Mouse (Mus musculus) heart, postnatal 0 days (tissue): ENCODE results near the gene 9530003J23Rik. TPM values are rescaled to one million over a fixed set of nuclear protein-coding genes. Genes with fewer than 3 reads are reported as not detected.
A peak's percentile ranks its signal among the peaks of the same experiment; 100 is the strongest.
"Not testable (repeated sequence)": the region's sequence is repeated elsewhere in the genome, so short reads cannot be mapped to it uniquely, and the experiment has no call there.

ENCODE experiments used
- ATAC-seq: fragments of 200-750 bp; cut with Nextera tagmentation; 2 replicates; pipeline ENCODE4 v1.8.0; 2017; ENCODE audit warnings: low read depth, moderate number of reproducible peaks, moderate library complexity; ENCODE audit not compliant: insufficient read depth
- DNase-seq: peaks from one replicate; pipeline ENCODE4 v3.0.0-alpha.2; 2016; ENCODE audit warnings: low spot score
- H3K27ac ChIP-seq: fragments of 300-500 bp; sonication (generic); 2 replicates; pipeline ENCODE4 v1.5.1; 2014; ENCODE audit warnings: low read depth, mild to moderate bottlenecking
- H3K27me3 ChIP-seq: fragments of 300-500 bp; sonication (generic); 2 replicates; pipeline ENCODE4 v1.6.1; 2014; ENCODE audit warnings: low read length, mixed read lengths; ENCODE audit not compliant: control insufficient read depth, insufficient read depth
- H3K36me3 ChIP-seq: fragments of 300-500 bp; sonication (generic); replicated peaks from 2 replicates; pipeline ENCODE4 v1.6.1; 2014; ENCODE audit warnings: low read length, mixed read lengths; ENCODE audit not compliant: control insufficient read depth, insufficient read depth
- H3K4me1 ChIP-seq: fragments of 300-500 bp; sonication (generic); 2 replicates; pipeline ENCODE4 v1.6.1; 2014; ENCODE audit warnings: antibody characterized with exemption; ENCODE audit not compliant: control insufficient read depth, insufficient read depth
- H3K4me2 ChIP-seq: fragments of 300-500 bp; sonication (generic); 2 replicates; pipeline ENCODE4 v1.6.1; 2014; ENCODE audit warnings: low read depth, mild to moderate bottlenecking, low read length, moderate library complexity
- H3K4me3 ChIP-seq: fragments of 300-500 bp; sonication (generic); 2 replicates; pipeline ENCODE4 v1.5.1; 2014; ENCODE audit warnings: low read depth, low read length
- H3K9ac ChIP-seq: fragments of 300-500 bp; sonication (generic); replicated peaks from 2 replicates; pipeline ENCODE4 v1.6.1; 2014; ENCODE audit warnings: low read depth, low read length, mixed read lengths
- H3K9me3 ChIP-seq: fragments of 300-500 bp; sonication (generic); replicated peaks from 2 replicates; pipeline ENCODE4 v1.6.1; 2016; ENCODE audit warnings: low read length; ENCODE audit not compliant: control insufficient read depth
- CTCF ChIP-seq: IDR thresholded peaks from 2 replicates; pipeline ENCODE4 v1.5.1; 2016; ENCODE audit warnings: antibody characterized with exemption, control low read depth, low read depth
- EP300 ChIP-seq: IDR thresholded peaks from 2 replicates; pipeline ENCODE4 v1.6.1; 2016; ENCODE audit warnings: antibody characterized with exemption, low read depth
- WGBS: fragments of 180-500 bp; shearing (Covaris S2); extraction: QIAGEN DNeasy Blood & Tissue Kit; methylation state at CpG from one replicate; pipeline ENCODE4 v1.1.7; 2014; 5-methylcytosine and 5-hydroxymethylcytosine counted together
- polyA plus RNA-seq: library from polyadenylated mRNA; unstranded; fragments of >200 nt; fragmentation: Nextera tagmentation; extraction: Ambion mirVana; gene quantifications from 2 replicates; pipeline ENCODE4 v1.2.1, GENCODE M21; 2015
- total RNA-seq: library from RNA; depleted of rRNA; stranded (reverse); fragments of >200 nt; gene quantifications from 2 replicates; pipeline ENCODE4 v1.2.3, GENCODE M21; 2014; ENCODE audit warnings: low replicate concordance

The 9530003J23Rik gene
- total and polyA plus RNA-seq, 2 experiments from 2014 or later, result not detected

DNA sequence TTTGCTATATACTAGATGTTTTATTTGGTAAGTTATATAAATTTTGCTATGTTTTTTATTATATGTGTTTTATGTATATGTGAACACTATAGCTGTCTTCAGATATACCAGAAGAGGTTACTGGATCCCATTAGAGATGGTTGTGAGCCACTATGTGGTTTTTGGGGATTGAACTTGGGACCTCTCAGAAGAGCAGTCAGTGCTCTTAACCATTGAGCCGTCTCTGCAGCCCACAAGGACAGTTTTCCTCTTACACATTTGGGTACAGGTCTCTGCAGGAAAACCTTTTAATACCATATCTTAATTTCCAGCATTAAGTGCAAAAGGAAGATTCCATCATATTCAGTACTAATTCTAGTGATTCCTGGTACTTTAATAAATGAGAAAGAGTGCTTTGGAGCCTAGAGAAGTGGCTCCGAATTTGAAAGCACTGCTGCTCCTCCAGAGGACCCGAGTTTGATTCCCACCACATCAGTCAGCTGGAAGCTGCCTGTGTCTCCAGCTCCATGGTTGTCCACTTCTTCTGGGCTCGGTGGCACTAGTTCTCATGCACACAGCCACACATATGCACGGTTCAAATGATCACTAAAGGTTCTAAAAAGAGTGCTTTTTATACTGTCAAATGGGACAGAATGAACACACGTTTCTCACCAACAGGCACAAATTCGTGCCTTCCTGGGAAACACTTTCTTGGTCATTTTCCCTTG is 45.5 kb upstream of the 9530003J23Rik start:
- H3K9ac ChIP-seq, result no peak overlapping the region
- H3K27ac ChIP-seq, result no peak overlapping the region
- H3K4me3 ChIP-seq, result no peak overlapping the region
- H3K36me3 ChIP-seq, result no peaks in the 10 kb centered on the region
- no peak for ATAC-seq
- no peak for DNase-seq
- H3K4me1 ChIP-seq, result no peaks in the 10 kb centered on the region
- no peaks in the 10 kb centered on the region for H3K27me3 ChIP-seq
- no peak for TF ChIP-seq CTCF
- TF ChIP-seq EP300, result no peak
- H3K9me3 ChIP-seq, result no peaks in the 10 kb centered on the region
- no peak overlapping the region for H3K4me2 ChIP-seq
- WGBS, result 85% methylated on average over 7 of the region's 7 CpGs

DNA sequence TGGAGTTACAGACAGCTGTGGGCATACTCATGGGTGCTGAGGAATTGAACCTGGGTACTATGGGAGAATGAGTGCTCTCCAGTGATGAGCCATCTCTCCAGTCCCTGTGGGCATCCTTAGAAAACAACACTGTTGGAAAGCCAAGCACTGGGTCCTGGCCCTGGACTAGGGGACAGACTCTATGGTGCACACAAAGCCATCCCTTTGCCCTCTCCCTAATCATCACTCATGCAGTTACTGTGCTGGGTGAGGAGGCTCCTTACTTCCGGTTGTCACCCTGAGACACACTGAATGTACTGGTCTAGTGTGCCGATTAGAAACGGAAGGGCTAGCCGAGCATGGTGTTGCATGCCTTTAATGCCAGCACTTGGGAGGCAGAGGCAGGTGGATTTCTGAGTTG is 44.7 kb upstream of the 9530003J23Rik start:
- not testable (repeated sequence) for H3K9me3 ChIP-seq

DNA sequence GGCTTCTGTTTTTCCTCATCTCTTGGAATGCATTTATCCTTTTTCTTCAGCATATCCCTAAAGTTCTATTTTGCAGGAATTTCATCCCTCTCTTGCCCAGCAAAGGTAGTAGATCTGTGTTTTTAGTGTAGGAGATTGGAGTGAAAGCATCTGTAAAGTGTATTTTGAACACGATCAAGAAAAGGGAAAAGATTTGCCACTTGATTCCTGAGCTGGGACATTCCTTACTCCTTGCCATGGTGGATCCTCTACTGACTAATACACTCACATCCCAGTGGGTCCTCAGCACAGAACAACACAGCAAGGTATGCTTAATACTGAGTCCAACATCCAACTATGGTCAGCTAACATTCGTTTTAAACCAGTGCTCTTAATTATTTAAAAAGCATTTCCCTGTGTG is 44.0 kb upstream of the 9530003J23Rik start:
- no peaks in the 10 kb centered on the region for H3K27me3 ChIP-seq
- H3K27ac ChIP-seq, result no peak overlapping the region
- H3K36me3 ChIP-seq, result no peaks in the 10 kb centered on the region
- no peak overlapping the region for H3K9ac ChIP-seq
- ATAC-seq, result no peak
- no peak overlapping the region for H3K4me2 ChIP-seq
- no peak for DNase-seq
- WGBS, result 66% methylated on average over 2 of the region's 2 CpGs
- no peaks in the 10 kb centered on the region for H3K4me1 ChIP-seq
- no peaks in the 10 kb centered on the region for H3K9me3 ChIP-seq
- no peak overlapping the region for H3K4me3 ChIP-seq
- no peak for TF ChIP-seq EP300
- TF ChIP-seq CTCF, result no peak

More for the DNA sequence above, 44.7 kb upstream of the 9530003J23Rik start:
- H3K36me3 ChIP-seq, H3K4me3 ChIP-seq, DNase-seq, H3K27me3 ChIP-seq, H3K4me2 ChIP-seq, H3K4me1 ChIP-seq, H3K27ac ChIP-seq, H3K9ac ChIP-seq, ATAC-seq: not testable (repeated sequence)
- 78% methylated on average over 4 of the region's 4 CpGs for WGBS

DNA sequence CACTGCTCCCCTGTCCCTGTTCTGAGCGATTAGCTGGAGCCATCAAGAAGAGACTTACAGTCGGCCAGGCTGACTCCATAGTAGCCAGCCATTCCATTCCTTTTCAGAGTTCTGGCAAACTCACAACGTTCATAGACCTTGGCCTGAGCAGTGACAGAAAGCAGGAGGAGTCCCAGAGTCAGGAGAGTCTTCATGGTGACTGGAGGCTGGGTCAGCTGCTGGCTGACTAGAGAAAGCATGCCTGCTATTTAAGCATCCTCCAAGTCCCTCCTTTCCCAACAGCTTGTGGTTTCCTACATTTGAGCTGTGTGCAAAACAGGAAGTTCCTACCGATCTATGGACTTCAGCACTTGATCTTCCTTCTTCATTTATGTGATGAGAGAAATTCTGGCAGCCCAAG is 43.5 kb upstream of the 9530003J23Rik start, which contains the start of gene Lyz2:
Gene Lyz2 (minus strand): TSS at position 273 of the 400 bp plus-strand sequence.
- no peak within 1 kb of the TSS for H3K4me2 ChIP-seq
- no peak within 1 kb of the TSS for H3K9ac ChIP-seq
- H3K36me3 ChIP-seq, result no peaks in the 10 kb centered on the region
- DNase-seq (no peak), ATAC-seq (no peak)
- H3K9me3 ChIP-seq, result no peaks in the 10 kb centered on the region
- H3K27ac ChIP-seq, result no peak within 1 kb of the TSS
- H3K27me3 ChIP-seq, result no peaks in the 10 kb centered on the region
- WGBS, result 33% methylated on average over 4 of the region's 4 CpGs
- no peaks in the 10 kb centered on the region for H3K4me1 ChIP-seq
- TF ChIP-seq CTCF (no peak), EP300 (no peak)
- no peak within 1 kb of the TSS for H3K4me3 ChIP-seq

DNA sequence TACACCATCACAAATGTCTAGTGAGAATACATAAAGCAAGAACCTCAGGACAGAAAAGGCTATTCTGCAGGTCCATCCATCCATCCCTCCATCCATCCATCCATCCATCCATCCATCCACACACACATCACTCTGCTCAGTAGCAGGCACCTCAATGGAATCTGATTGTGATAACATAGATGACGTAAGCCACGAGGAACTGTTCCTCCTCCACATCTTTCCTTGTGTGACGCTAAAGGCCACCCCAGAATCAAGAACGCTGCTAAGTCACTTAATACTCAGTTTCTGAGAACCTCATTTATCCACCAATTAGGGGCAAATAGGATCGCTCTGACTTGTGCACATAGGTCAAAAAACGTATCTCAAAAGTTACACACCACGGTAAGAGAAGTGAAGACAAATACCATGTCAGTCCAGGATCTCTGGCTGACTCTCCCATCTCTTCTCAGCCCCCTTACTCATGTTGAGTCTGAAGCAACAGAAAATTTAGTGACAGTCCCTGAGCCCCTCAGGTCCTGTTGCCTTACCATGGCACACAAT is 42.9 kb upstream of the 9530003J23Rik start:
- no peak overlapping the region for H3K9ac ChIP-seq
- H3K36me3 ChIP-seq, result no peaks in the 10 kb centered on the region
- H3K27ac ChIP-seq, result no peak overlapping the region
- no peaks in the 10 kb centered on the region for H3K4me1 ChIP-seq
- H3K9me3 ChIP-seq, result no peaks in the 10 kb centered on the region
- H3K4me2 ChIP-seq, result no peak overlapping the region
- TF ChIP-seq CTCF, result no peak
- no peak for TF ChIP-seq EP300
- no peak for ATAC-seq
- H3K4me3 ChIP-seq, result no peak overlapping the region
- DNase-seq, result no peak
- WGBS, result 70% methylated on average over 7 of the region's 7 CpGs
- no peaks in the 10 kb centered on the region for H3K27me3 ChIP-seq

DNA sequence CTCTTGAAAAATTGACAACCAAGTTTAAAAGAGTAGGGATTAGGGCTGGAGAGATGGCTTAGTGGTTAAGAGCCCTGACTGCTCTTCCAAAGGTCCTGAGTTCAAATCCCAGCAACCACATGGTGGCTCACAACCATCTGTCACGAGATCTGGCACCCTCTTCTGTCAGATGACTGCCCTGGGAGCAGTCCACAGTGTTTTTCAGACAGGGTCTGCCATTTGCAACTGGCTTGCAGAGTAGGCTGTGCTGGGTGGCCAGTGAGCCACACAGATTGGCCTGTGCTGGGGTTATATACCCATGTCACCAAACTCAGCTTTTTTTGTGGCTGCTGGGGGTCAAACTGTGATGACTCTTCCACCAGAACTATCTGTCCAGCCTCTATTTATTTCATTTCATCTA is 41.5 kb upstream of the 9530003J23Rik start:
- no peaks in the 10 kb centered on the region for H3K9me3 ChIP-seq
- no peak overlapping the region for H3K4me3 ChIP-seq
- WGBS, result 76% methylated on average over 1 of the region's 1 CpGs
- no peaks in the 10 kb centered on the region for H3K4me1 ChIP-seq
- no peaks in the 10 kb centered on the region for H3K36me3 ChIP-seq
- no peak overlapping the region for H3K4me2 ChIP-seq
- TF ChIP-seq CTCF (no peak), EP300 (no peak)
- DNase-seq (no peak), ATAC-seq (no peak)
- H3K27me3 ChIP-seq, result no peaks in the 10 kb centered on the region
- H3K9ac ChIP-seq, result no peak overlapping the region
- no peak overlapping the region for H3K27ac ChIP-seq

DNA sequence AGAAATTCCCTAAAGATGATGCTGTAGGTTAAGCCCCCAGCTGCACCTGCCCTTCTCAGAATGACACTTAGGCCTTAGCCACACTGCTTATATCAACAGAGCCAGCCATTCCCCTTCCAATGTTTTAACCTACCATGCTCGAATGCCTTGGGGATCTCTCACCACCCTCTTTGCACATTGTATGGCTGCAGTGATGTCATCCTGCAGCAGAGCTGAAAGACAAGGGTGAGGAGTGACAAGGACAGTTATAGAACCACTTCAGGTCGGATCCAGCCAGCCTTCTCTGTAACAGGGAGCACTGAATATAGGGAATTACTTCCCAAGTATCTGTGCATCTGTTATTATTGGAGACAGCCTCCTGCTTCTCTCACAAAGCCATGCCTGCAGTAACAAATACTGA is 40.0 kb upstream of the 9530003J23Rik start:
- H3K27me3 ChIP-seq, H3K9me3 ChIP-seq, H3K36me3 ChIP-seq, H3K4me3 ChIP-seq, H3K27ac ChIP-seq, DNase-seq, H3K9ac ChIP-seq, H3K4me1 ChIP-seq, H3K4me2 ChIP-seq: not testable (repeated sequence)
- peak; percentile 58; the same call in 1 of the 2 replicates for ATAC-seq
- 20% methylated on average over 2 of the region's 2 CpGs for WGBS

DNA sequence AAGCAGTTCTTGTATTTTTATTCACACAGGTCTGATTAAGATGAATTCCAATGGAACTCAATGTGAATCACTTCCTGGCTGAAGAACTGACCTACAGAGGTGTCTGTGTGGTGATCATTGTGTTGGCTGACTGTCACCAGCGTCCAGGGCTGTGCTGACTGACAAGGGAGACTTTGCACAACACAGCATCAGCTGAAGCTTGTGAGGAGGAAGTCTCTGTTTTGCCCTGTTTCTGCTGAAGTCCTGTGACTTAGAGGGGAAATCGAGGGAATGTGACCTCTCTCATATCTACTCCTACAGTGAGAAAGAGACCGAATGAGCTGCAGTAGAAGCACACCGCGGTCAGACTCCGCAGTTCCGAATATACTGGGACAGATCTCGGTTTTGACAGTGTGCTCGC is 39.3 kb upstream of the 9530003J23Rik start:
- not testable (repeated sequence) for H3K36me3 ChIP-seq, H3K9me3 ChIP-seq, H3K9ac ChIP-seq, ATAC-seq, H3K4me1 ChIP-seq, DNase-seq, H3K27me3 ChIP-seq, H3K27ac ChIP-seq, H3K4me2 ChIP-seq, H3K4me3 ChIP-seq
- 64% methylated on average over 9 of the region's 9 CpGs for WGBS
